Mouse (Mus musculus): ENCODE data around the gene Usp53.

DNA sequence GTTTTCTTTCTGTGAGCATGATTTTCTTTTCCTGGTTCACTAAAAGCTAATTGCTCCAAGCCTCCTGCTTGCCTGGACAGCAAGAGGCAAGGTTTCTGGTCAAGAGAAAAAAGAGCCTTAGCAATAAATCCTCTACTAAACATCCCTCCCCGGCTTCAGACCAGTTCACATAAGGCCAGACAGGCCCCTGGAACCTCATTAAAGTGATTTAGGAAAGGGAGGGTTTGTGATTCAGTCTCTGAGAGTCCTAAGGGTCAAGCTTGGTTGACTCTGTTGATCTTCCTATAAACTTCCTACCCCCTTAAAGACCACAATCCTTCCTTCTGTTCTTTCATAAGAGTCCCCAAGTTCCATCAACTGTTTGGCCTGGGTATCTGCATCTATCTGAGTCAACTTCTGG, 12.7 kb upstream of the Usp53 start:
- TF ChIP-seq CTCF (IDR thresholded peaks at IDR 0.05; ENCODE audit: borderline replicate concordance, insufficient read depth, low read depth, low read length), result no peak
- TF ChIP-seq POLR2A (IDR thresholded peaks at IDR 0.05; ENCODE audit: borderline replicate concordance, insufficient read depth, low read length), result no peak
